Mouse (Mus musculus) heart, adult 10 weeks (tissue): Measurements from ENCODE around the gene Eral1. TPM values are rescaled to one million over a fixed set of nuclear protein-coding genes. Genes with fewer than 3 reads are reported as not detected.

ENCODE experiments used
- polyA plus RNA-seq: library from polyadenylated mRNA; stranded (reverse); fragments of 350-450 nt; fragmentation: Illumina TruSeq; extraction: RNeasy Lipid Tissue Mini Kit (QIAGEN cat#74804); gene quantifications from one replicate; pipeline ENCODE4 v1.2.3, GENCODE M21; 2014; ENCODE audit warnings: low read depth, low replicate concordance

Eral1 gene
- 23.7 TPM for polyA plus RNA-seq

DNA sequence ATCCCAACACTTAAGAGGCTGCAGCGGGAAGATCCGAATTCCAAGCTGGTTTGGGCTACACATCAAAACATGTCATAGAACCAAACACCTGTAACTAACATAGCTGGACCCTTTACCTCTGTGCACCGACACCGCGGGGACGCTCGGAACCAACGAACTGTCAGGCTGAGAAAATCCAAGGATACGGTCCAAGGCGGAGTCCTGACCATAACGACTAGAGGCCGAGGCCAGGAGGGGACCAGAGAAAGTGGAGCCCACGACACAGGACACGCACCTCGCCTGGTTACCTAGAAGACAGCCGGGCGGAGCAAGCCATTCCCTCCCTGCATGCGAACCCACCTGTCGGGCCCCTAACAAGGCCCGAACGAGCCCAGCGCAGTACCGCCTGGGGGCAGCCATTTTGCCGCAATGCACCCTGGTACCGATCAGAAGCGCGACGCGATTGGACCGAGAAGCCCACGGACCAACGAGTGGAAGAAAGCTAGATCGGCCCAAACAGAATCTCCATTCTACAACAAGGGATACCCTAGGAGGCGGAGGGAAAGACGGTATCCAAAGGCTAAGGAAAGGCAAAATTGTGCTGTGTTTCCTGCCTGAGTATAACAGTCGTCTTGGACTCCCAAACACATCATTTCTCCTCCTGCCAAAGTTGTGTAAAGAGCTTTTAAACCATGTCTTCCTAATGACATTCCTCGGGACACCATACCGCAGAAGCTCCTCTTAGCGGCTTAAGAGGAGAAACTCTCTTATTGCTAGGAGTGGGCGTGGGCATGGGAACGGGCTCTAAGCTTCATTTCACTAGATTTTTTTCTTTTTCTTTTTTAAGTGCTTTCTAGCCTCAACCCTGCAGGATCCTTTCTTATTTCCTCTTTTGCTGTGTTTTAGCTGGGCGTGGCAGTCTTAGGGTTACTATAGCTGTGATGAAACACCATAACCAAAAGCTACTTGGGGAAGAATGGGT is at the start of gene Eral1:
Eral1 (minus strand) TSS at position 423 of the 961 bp plus-strand sequence.

DNA sequence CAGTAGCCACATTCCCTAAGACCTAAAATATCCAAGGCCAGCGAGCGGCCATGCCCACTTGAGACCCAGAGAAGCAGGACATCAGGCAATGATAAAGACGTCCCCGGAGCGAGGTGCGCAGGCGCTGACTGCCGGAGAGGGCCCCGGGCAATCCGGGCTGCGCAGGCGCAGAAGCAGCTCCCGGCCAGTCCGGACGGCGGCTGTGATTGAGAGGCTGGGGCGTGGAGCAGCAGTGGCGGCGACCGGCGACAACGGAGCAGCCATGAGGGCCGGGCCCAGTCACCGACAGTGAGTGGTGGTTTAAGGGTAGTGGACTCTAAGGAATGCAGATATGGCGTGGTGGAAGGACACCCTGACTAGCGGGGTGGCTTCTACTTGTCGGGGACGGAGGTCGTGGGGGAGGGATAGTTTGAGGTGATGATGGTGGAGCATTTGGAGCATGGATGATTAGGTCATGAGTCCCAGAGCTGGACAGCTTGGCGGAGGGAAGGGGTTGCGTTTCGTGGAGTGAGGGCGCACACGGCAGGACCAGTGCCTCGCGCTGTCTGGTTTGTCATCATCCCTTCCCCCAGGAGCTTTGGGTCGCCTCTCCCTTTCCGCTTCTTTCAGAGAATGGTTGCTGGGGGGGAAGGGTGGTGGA is 14.4 kb upstream of the Eral1 start, which contains the start of gene Fam222b:
Fam222b (plus strand) TSS at position 157 of the 640 bp plus-strand sequence.

DNA sequence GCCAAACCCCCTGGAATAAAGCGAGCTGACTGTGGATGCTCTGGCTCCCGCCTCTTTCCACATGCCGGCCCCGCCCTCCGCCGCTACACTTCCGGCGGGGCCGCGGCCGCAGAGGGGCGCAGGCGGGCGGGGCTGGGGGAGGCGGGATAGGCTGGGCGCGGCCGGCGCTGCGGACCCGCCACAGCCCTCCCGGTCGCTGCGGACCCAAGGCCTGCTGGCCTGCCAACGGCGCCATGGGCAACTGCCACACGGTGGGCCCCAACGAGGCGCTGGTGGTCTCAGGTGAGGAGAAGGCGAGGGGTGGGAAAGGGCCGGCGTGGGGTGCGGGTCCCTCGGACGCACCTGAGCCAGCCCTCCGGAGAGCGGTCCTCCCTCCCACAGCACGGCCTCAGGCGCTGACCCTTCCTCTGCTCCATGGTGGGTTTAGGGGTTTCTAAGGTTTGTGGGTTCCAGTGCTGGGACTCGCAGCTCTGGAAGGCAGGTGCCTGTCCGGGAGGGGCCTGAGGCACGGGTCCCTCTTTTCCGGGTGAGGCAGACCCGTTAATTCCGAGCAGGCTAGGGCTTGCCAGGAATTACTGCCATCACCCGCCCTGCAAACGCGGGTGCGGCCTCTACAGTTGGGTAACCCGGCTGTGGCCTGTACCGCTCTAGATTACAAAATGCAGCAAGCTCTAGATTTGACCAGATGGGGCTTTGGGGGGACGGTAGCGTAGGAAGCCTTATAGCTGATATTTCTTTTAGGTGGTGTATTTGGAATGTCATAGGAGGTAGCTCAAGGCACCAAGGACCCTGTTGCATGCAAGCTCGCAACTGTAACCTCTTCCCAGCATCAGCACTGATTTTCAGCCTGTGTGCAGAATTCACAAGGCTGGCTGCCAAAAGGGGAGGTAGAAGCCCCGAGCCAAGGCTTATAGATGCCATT is 42.1 kb downstream of the Eral1 start, which contains the start of gene Flot2:
Flot2 (plus strand) TSS at position 101 of the 922 bp plus-strand sequence.

DNA sequence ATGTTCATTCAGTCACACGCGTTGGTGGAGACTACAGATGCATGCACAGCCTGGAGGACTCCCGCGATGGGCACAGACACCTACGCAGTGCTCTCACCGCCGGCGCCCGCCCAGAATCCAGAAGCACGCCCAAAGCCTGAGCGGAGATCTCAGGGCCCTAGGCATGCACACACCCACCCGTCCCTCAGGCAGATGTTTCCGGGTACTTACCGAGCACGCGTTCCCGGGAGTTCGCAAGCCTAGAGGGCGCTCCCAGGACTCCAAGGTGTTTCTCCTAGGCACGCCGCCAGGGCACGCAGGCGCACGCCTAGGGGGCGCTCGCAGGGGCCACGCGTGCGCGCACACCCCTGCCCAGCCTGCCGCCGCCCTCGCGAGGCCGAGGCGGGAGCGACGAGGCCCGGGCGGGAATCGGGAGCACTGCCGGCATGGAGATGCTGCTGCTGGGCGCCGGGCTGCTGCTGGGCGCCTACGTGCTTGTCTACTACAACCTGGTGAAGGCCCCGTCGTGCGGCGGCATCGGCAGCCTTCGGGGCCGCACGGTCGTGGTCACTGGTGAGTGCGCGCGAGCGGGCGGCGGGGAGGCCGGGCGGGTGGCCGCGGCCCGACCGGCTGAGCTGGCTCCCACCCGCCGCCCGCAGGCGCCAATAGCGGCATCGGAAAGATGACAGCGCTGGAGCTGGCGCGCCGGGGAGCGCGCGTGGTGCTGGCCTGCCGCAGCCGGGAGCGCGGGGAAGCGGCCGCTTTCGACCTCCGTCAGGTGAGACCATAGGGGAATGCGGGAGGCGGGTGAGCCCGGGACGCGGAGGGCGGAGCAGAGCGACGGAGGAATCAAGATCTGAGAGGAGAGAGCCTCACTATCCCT is 48.0 kb downstream of the Eral1 start, which contains the start of gene Dhrs13:
Dhrs13 (plus strand) TSS at position 334 of the 862 bp plus-strand sequence.

Other genes starting within 250 kb of the Eral1 start
- 0.92 TPM for gene Pipox, start 186.3 kb downstream of the Eral1 start, polyA plus RNA-seq
- 0.42 TPM for gene Sez6, start 149.6 kb downstream of the Eral1 start, polyA plus RNA-seq
- 25.0 TPM for gene Phf12, start 97.6 kb downstream of the Eral1 start, polyA plus RNA-seq
- gene Dhrs13, start 48.1 kb downstream of the Eral1 start, polyA plus RNA-seq: 3.2 TPM
- gene Flot2, start 42.5 kb downstream of the Eral1 start, polyA plus RNA-seq: 57.8 TPM
- gene Fam222b, start 14.3 kb upstream of the Eral1 start, polyA plus RNA-seq: 10.5 TPM
- 5.6 TPM for gene Traf4, start 85.2 kb upstream of the Eral1 start, polyA plus RNA-seq
- 4.2 TPM for gene Nek8, start 96.3 kb upstream of the Eral1 start, polyA plus RNA-seq
- gene Tlcd1, start 96.3 kb upstream of the Eral1 start, polyA plus RNA-seq: 12.8 TPM
- gene Rpl23a, start 103.2 kb upstream of the Eral1 start, polyA plus RNA-seq: 1,229 TPM
- 15.8 TPM for gene Rab34, start 108.0 kb upstream of the Eral1 start, polyA plus RNA-seq
- 2.3 TPM for gene Proca1, start 113.0 kb upstream of the Eral1 start, polyA plus RNA-seq
- 70.7 TPM for gene Sdf2, start 165.4 kb upstream of the Eral1 start, polyA plus RNA-seq
- gene Supt6, start 165.6 kb upstream of the Eral1 start, polyA plus RNA-seq: 25.6 TPM
- 147 TPM for gene 2610507B11Rik, start 181.4 kb upstream of the Eral1 start, polyA plus RNA-seq
- gene BC030499, start 210.5 kb upstream of the Eral1 start, polyA plus RNA-seq: 0.45 TPM
- 0.37 TPM for gene Spag5, start 221.1 kb upstream of the Eral1 start, polyA plus RNA-seq
- gene Aldoc, start 242.6 kb upstream of the Eral1 start, polyA plus RNA-seq: 0.63 TPM
- gene Pigs, start 248.0 kb upstream of the Eral1 start, polyA plus RNA-seq: 23.8 TPM